Mouse (Mus musculus) adrenal gland, adult 8-10 months (tissue): ENCODE measurements around the gene Serpinb6d. TPM values are rescaled to one million over a fixed set of nuclear protein-coding genes. Genes with fewer than 3 reads are reported as not detected.

Source experiments
- DNase-seq: peaks from one replicate; pipeline ENCODE4 v3.0.0; 2022
- total RNA-seq, 4 experiments: library from RNA; stranded (reverse); gene quantifications; 2 replicates each; pipeline ENCODE4 v1.2.4; 2022

Serpinb6d gene
- total RNA-seq, result not detected

- DNase-seq, result no peak
These were observed at the start of gene Serpinb6d for GRCm38 (mm10) chr13:33661105-33661504. TSS of gene Serpinb6d (plus strand) at chr13:33661405.

- DNase-seq, result no peak
These were observed 38.3 kb upstream of the Serpinb6d start for GRCm38 (mm10) chr13:33622921-33623320.

- no peak for DNase-seq
These were observed 18.7 kb upstream of the Serpinb6d start for GRCm38 (mm10) chr13:33642540-33642939.

DNA sequence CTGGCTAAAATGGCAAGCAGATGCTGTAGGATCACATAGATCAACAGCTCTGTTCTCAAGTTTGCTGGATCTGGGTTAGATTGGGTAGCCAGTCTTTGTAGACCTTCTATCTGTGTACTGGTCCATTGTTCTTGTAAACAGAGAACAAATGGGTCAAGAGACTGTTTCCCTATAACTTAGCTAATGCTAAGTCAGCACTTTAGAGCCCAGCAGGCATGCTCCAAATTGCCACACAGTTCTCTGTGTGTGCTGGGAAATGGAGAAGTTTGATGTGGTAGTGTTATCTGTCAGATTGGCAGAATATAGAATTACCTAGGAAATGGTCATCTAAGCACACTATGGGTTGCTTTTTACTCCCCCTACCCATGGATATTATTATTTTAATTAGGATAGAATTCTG lies 1.3 kb downstream of the Serpinb6d start:
- no peak for DNase-seq

DNA sequence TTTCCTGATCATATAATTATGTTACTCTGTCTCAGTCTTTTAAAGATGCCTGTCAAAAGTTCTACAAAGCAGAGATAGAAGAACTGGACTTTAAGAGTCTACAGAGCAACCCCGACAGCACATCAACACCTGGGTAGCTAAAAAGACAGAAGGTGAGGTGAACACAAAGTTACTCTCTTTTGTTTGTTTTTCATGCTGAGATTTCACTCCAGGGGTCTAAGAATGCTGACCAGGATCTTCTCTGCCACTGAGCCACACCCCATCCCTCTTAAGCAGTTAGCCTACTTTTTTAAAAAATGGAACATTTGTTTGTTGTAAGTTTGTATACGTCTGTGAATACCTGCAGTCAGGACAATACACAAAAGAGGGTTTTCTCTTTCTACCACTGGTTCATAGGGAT lies 59.1 kb downstream of the Serpinb6d start:
- DNase-seq, result no peak

Other genes starting within 250 kb of the Serpinb6d start
- gene Serpinb9g, start 176.6 kb upstream of the Serpinb6d start, total RNA-seq, result not detected
- gene Serpinb6e, start 182.0 kb downstream of the Serpinb6d start, total RNA-seq, result not detected
- gene Serpinb6c, start 244.3 kb downstream of the Serpinb6d start, total RNA-seq, result under 1 TPM in 3 of 4 experiments, not detected in 1; 0.38 to 0.91 (median 0.61) TPM